ENCODE assay signal across 8 mouse cellular contexts in the genomic region with DNA sequence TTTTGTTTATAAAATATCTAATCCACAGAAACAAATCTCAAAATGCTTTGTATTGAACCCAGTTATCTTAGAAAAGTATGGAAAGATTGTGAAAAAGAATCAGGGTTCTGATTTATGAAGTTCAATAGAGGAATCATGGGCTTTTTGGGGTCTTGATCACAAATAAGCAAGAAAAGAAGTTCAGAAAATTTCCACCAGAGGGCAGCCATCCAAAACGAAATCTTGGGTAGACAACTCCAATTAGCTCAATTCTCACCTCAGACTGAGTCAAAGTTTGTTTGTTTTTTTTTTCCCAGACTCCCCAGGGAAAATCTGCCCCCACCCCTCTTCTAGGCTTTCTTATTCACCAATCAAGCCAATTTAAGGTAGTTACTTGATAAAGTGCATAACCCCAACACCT. TPM values are rescaled to one million over a fixed set of nuclear protein-coding genes. Genes with fewer than 3 reads are reported as not detected.
DNase-seq lines count a peak whose midpoint lies in the region; ATAC-seq and TF ChIP-seq lines count a peak whose summit lies in the region.

No protein-coding gene starts in this region.

- H3K4me3 ChIP-seq in heart, embryonic 10.5 days, result no peak overlapping the region
- no peak overlapping the region for H3K4me3 ChIP-seq in midbrain, embryonic 14.5 days (replicated peaks; ENCODE audit: low read depth, low read length)
- H3K4me3 ChIP-seq in midbrain, embryonic 16.5 days (ENCODE audit: low read depth, low read length), result no peak overlapping the region

- H3K36me3 ChIP-seq in heart, embryonic 10.5 days, result no peaks in the 10 kb centered on the region
- no peaks in the 10 kb centered on the region for H3K36me3 ChIP-seq in midbrain, embryonic 14.5 days (ENCODE audit: control insufficient read depth, insufficient read depth, low read length)
- no peaks in the 10 kb centered on the region for H3K36me3 ChIP-seq in midbrain, embryonic 16.5 days (ENCODE audit: control insufficient read depth, insufficient read depth, low read length)

- no peak overlapping the region for H3K4me2 ChIP-seq in midbrain, embryonic 14.5 days (ENCODE audit: low read length)
- H3K4me2 ChIP-seq in midbrain, embryonic 16.5 days (ENCODE audit: low read length), result no peak overlapping the region

- no peaks in the 10 kb centered on the region for H3K9me3 ChIP-seq in heart, embryonic 10.5 days
- no peaks in the 10 kb centered on the region for H3K9me3 ChIP-seq in midbrain, embryonic 14.5 days (ENCODE audit: control insufficient read depth, low read length)
- H3K9me3 ChIP-seq in midbrain, embryonic 16.5 days (replicated peaks; ENCODE audit: control insufficient read depth, low read length, poor library complexity, severe bottlenecking), result no peaks in the 10 kb centered on the region

- H3K4me1 ChIP-seq in heart, embryonic 10.5 days, result no peaks in the 10 kb centered on the region
- no peaks in the 10 kb centered on the region for H3K4me1 ChIP-seq in midbrain, embryonic 14.5 days (ENCODE audit: control insufficient read depth, insufficient read depth, low read length)
- no peaks in the 10 kb centered on the region for H3K4me1 ChIP-seq in midbrain, embryonic 16.5 days (ENCODE audit: control insufficient read depth, insufficient read depth, low read length)

- H3K27ac ChIP-seq in heart, embryonic 10.5 days, result no peak overlapping the region
- H3K27ac ChIP-seq in midbrain, embryonic 14.5 days (replicated peaks; ENCODE audit: low read depth, low read length), result no peak overlapping the region
- no peak overlapping the region for H3K27ac ChIP-seq in midbrain, embryonic 16.5 days (ENCODE audit: low read length)

- no peaks in the 10 kb centered on the region for H3K27me3 ChIP-seq in heart, embryonic 10.5 days (ENCODE audit: insufficient read depth, poor library complexity, severe bottlenecking)
- no peaks in the 10 kb centered on the region for H3K27me3 ChIP-seq in midbrain, embryonic 14.5 days (ENCODE audit: control insufficient read depth, insufficient read depth, low read length)
- H3K27me3 ChIP-seq in midbrain, embryonic 16.5 days (ENCODE audit: control insufficient read depth, insufficient read depth, low read depth, low read length), result no peaks in the 10 kb centered on the region

- no peak overlapping the region for H3K9ac ChIP-seq in midbrain, embryonic 14.5 days (replicated peaks; ENCODE audit: low read length)
- no peak overlapping the region for H3K9ac ChIP-seq in midbrain, embryonic 16.5 days (ENCODE audit: low read depth, low read length)

- no peak for ATAC-seq in midbrain, embryonic 14.5 days (ENCODE audit: low FRiP score, low TSS enrichment)
- ATAC-seq in midbrain, embryonic 16.5 days, result no peak
- ATAC-seq in activated CD4-positive, CD25-positive, alpha-beta regulatory T cell, adult 4 months, result no peak

- DNase-seq in heart, adult 18-20 months, result peak; percentile 12 to 58
- no peak for DNase-seq in heart, embryonic 10.5 days (ENCODE audit: low spot score)
- peak; percentile 79 for DNase-seq in midbrain, embryonic 14.5 days
- peak; percentile 60 for DNase-seq in brain, embryonic 14.5 days (ENCODE audit: low read depth)
- peak; percentile 52 for DNase-seq in lung, postnatal 10 days
- no peak for DNase-seq in ovary, postnatal 10 days (ENCODE audit: low spot score)

- TF ChIP-seq CTCF in brain, embryonic 14.5 days (IDR thresholded peaks at IDR 0.05; ENCODE audit: borderline replicate concordance, extremely low read depth, insufficient read depth, insufficient read length), result peak; percentile 32; the same call in 1 of the 2 replicates

- TF ChIP-seq POLR2A in brain, embryonic 14.5 days (IDR thresholded peaks at IDR 0.05; ENCODE audit: borderline replicate concordance, extremely low read depth, insufficient read depth, insufficient read length, poor library complexity, severe bottlenecking), result no peak

- WGBS in heart, embryonic 10.5 days, result 6% methylated on average over 1 of the region's 1 CpGs
- 24% methylated on average over 1 of the region's 1 CpGs for WGBS in midbrain, embryonic 14.5 days
- 12% methylated on average over 1 of the region's 1 CpGs for WGBS in midbrain, embryonic 16.5 days

RNA-seq across cellular contexts. Expression of a gene that starts 9.7 kb away (rescaled TPM):
- total RNA-seq in heart, adult 18-20 months (2021), result 1 to 10 TPM; 1.0 to 3.1 TPM
- 1.1 and 1.3 TPM in 2 replicates for polyA plus RNA-seq in heart, embryonic 10.5 days (2016; fragmentation: Nextera tagmentation; extraction: Ambion mirVana)
- polyA plus RNA-seq in midbrain, embryonic 14.5 days (2014; fragmentation: Nextera tagmentation; extraction: Ambion mirVana), result 0.07 and 0.18 TPM in 2 replicates
- polyA plus RNA-seq in midbrain, embryonic 16.5 days (2015; fragmentation: Nextera tagmentation; extraction: Ambion mirVana), result 0.36 and 0.68 TPM in 2 replicates
- 0.42 and 0.53 TPM in 2 replicates for polyA plus RNA-seq in brain, embryonic 14.5 days (2012; rRNA removed)
- polyA plus RNA-seq in activated CD4-positive, CD25-positive, alpha-beta regulatory T cell, adult 4 months (2017; shearing (Covaris generic)), result 10 to 100 TPM; 65.6 to 75.6 TPM

RNA-seq across cellular contexts. Expression of a gene that starts 21.0 kb away (rescaled TPM):
- total RNA-seq in heart, adult 18-20 months (2021), result under 1 TPM in 1 of 2 experiments, not detected in 1; 0.41 TPM
- not detected in 2 replicates for polyA plus RNA-seq in heart, embryonic 10.5 days (2016; fragmentation: Nextera tagmentation; extraction: Ambion mirVana)
- polyA plus RNA-seq in midbrain, embryonic 14.5 days (2014; fragmentation: Nextera tagmentation; extraction: Ambion mirVana), result 1.7 TPM in 1 of 2 replicates, not detected in the other
- not detected in 2 replicates for polyA plus RNA-seq in midbrain, embryonic 16.5 days (2015; fragmentation: Nextera tagmentation; extraction: Ambion mirVana)
- 0.08 and 0.15 TPM in 2 replicates for polyA plus RNA-seq in brain, embryonic 14.5 days (2012; rRNA removed)
- under 1 TPM; 0.20 to 0.77 TPM for polyA plus RNA-seq in activated CD4-positive, CD25-positive, alpha-beta regulatory T cell, adult 4 months (2017; shearing (Covaris generic))

Comparison
In these comparisons a context has a peak if more than half of its experiments do, and no peak if none do; other contexts are left out.
1. DNase-seq: peak in heart, adult 18-20 months (2 of 2), midbrain, embryonic 14.5 days (single experiment), brain, embryonic 14.5 days (single experiment) and lung, postnatal 10 days (single experiment); none in heart, embryonic 10.5 days (single experiment) and ovary, postnatal 10 days (single experiment).
2. RNA of a gene that starts 9.7 kb away (polyA plus RNA-seq): 65.6 to 75.6 TPM in activated CD4-positive, CD25-positive, alpha-beta regulatory T cell, adult 4 months; 1.1 to 1.3 TPM in heart, embryonic 10.5 days, 0.42 to 0.53 TPM in brain, embryonic 14.5 days, 0.36 to 0.68 TPM in midbrain, embryonic 16.5 days and 0.07 to 0.18 TPM in midbrain, embryonic 14.5 days; every median in the first group is over 10 times any median in the second.